Mouse (Mus musculus) 3T3-L1 (cell line): Measurements from ENCODE around the gene Tfip11.
A peak's percentile ranks its signal among the peaks of the same experiment; 100 is the strongest.
"Not testable (repeated sequence)": the region's sequence is repeated elsewhere in the genome, so short reads cannot be mapped to it uniquely, and the experiment has no call there.

Source experiments
- DNase-seq: peaks from one replicate; pipeline ENCODE4 v3.0.0-alpha.2; 2015; ENCODE audit warnings: low read depth, low spot score

The Tfip11 gene

GRCm38 (mm10) chr5:112289819-112290535 is 36.2 kb upstream of the Tfip11 start:
- no peak for DNase-seq

DNA sequence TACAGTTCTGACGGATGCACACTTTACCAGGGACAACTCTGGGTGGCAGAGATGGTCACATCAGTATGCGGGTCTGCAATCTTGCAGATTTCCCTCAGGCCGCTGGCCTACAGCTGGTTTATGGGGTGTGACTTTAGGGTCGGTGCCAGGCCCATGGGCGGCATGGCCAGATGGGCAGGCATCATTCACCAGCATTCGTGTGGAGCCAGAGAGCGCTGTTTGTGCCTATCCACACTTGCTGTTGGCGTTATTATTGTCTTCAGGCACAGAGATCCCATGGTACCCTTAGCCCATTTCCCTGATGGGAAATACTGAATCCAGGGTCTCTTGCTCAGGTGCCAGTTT is 35.6 kb upstream of the Tfip11 start:
- DNase-seq, result no peak

- no peak for DNase-seq
Observed at GRCm38 (mm10) chr5:112291866-112292265, 34.3 kb upstream of the Tfip11 start.

- DNase-seq, result no peak
Observed at GRCm38 (mm10) chr5:112292343-112292980, 33.7 kb upstream of the Tfip11 start.

DNA sequence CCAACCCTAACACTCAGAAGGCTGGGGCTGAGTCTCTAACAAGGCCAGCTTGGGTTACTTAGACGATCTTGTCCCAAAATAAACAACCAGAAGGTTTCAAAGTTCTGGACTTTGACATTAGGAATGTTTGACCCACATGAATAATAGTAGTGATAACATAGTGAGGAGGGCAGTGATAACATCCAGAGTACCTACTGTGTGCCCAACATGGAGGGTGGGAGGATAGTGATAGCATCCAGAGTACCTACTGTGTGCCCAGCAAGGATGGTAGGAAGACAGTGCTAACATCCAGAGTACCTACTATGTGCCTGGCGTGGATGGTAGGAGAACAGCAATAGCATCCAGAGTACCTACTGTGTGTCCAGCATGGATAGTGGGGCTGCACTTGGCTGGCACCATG is 32.4 kb upstream of the Tfip11 start:
- no peak for DNase-seq

GRCm38 (mm10) chr5:112294696-112295095 is 31.5 kb upstream of the Tfip11 start:
- DNase-seq, result peak; percentile 25

GRCm38 (mm10) chr5:112295162-112295561 is 31.0 kb upstream of the Tfip11 start:
- DNase-seq, result peak; percentile 72

GRCm38 (mm10) chr5:112295564-112295963 is 30.6 kb upstream of the Tfip11 start:
- DNase-seq, result peak; percentile 22

GRCm38 (mm10) chr5:112296404-112297181 is 29.6 kb upstream of the Tfip11 start:
- DNase-seq, result peak; percentile 27

GRCm38 (mm10) chr5:112297257-112297656 is 28.9 kb upstream of the Tfip11 start:
- DNase-seq, result peak; percentile 27

- DNase-seq, result peak; percentile 25
Observed at GRCm38 (mm10) chr5:112298226-112298988, 27.8 kb upstream of the Tfip11 start.

DNA sequence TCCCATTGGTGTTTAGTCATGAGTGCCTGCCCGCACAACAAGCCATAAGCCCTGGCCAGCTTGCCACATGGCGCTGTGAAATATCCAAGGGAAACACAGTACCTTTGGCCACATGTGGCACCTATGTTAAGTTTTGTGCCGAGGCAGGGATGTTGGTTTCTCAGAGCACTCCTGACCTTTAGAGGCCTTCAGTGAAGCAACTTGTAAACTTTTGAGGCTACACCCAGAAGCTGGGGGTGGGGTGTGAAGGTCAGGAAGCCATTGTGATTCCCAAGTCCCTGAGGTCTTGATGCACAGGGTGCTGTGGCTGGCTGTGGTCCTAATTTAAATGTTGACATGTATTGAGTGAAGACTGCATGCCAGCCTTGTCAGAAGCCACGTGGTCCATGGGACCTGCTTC is 26.8 kb upstream of the Tfip11 start:
- no peak for DNase-seq

- DNase-seq, result no peak
Observed at GRCm38 (mm10) chr5:112300112-112300511, 26.0 kb upstream of the Tfip11 start.

DNA sequence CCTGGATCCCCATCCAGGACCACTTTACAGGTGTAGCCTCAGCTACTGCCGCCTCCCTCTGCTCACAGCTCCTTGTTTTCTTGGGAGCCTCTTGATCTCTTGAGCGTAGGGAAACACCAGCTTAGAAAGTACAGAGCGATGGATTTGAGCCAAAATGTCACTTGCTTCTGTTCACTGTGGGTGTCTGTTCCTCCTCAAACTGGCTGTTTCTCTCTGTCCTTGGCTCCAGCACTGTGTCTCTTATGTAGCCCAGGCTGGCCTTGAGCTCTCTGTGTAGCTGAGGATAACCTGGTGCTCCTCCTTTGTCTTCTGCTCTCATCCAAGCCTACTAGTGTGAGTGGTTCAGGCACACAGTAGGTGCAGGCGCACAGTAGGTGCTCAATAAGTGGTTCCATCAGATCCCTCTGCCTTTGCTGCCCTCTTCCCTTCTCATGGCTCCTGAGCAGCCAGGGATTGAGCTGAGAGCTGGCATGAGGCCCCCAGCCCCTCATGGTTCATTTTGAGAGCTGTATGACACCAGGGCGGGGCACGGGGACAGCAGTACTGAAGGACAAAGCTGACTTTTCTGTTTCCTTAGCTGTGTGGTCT is 25.3 kb upstream of the Tfip11 start:
- no peak for DNase-seq

DNA sequence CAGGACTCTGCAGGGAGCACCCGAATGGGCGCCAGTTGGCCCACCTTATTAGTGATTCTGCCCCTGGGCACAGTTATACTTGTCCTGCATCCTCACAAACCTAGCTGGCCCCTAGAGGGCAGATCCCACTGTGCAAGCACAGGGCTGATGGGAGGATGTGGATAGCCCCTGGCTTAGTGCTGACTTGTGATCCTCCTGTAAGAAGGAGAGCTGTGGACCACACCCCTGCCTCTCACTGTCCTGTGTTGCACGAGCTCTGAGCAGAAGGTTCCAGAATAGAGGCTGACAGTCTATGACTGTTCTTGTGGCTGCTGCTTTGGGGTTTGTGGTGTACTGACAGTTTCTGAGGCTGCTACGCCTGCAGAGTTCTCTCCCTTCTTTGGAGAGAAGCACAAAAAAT is 24.5 kb upstream of the Tfip11 start:
- DNase-seq, result no peak

- no peak for DNase-seq
Observed at GRCm38 (mm10) chr5:112302310-112302709, 23.8 kb upstream of the Tfip11 start.

DNA sequence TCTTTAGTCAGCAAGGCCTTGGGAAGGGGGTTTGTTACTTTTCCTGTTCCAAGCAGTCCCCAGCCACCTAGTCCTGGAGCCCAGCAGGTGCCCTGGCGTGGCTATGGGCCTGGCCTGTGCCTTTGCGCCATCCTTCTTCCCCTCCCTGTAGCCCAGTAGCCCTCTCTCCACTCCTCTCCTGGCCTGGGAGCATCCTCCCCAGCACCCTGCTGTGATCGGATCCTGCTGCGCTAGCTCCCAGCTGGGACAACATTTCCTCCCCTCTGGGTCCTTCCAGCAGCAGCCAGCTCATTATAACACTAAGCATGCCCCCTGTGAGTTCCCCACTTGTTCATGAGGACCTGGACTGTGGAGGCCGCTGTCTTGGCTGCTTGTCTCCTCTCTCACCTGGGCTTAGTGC is 20.3 kb upstream of the Tfip11 start:
- no peak for DNase-seq

GRCm38 (mm10) chr5:112313222-112313885 is 12.8 kb upstream of the Tfip11 start:
- DNase-seq, result no peak

- no peak for DNase-seq
Observed at GRCm38 (mm10) chr5:112316468-112316867, 9.7 kb upstream of the Tfip11 start.

DNA sequence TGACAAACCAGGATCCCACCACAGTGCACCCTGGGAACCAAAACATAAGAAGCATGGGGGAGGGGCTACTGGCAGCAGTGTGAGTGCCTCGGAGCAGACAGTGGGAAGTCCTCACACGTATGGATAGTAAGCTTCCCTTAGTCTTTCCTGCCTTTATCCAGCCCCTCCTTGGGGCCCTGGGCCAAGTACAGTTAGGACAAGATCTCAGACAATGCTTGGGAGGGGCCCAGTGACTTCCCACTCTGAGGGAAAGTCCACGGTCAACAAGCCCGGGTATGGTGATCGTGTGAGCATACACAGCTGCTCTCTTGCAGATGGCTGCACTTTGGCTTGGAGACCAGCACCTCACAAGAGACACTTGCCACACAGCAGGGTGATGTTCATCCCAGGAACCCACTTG is 8.8 kb upstream of the Tfip11 start:
- no peak for DNase-seq

GRCm38 (mm10) chr5:112319343-112319742 is 6.8 kb upstream of the Tfip11 start:
- DNase-seq, result not testable (repeated sequence)
